ENCODE assay signal across 7 mouse cellular contexts in the genomic region with DNA sequence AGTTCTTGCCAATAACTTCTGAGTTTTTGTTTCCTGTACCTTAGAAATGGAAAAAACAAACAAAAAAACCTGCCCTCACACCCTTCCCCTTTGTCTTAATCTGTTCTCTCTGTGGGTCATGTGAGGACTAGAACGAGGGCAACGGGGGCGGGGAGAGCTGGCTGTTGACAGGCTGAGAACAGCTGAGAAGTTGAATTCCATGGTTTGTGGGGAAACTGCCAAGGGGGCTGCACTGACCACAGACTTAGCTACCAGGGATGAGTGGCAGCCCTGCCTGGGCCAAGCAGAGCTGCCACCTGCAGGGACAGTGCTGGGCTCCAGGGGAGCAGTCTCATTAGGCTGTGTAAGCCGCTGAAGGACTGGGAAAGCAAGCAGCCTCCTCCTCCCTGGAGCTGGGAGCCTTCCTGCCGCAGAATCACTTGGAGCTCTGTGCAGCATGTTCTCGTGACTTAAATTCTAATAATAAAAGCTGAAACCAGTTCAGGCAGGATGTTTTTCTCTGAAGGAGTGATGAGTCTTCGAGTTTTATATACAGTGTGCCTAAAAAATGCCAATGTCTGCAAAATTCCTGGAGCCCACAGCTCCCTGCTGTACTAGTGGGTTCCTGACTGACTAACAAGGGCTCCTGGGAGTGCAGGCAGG.
A peak's percentile ranks its signal among the peaks of the same experiment; 100 is the strongest.
DNase-seq lines count a peak whose midpoint lies in the region; ATAC-seq lines count a peak whose summit lies in the region.

No protein-coding gene starts in this region.

- no peak overlapping the region for H3K4me2 ChIP-seq in embryonic facial prominence, embryonic 15.5 days (replicated peaks)
- no peak overlapping the region for H3K4me2 ChIP-seq in limb, embryonic 11.5 days (ENCODE audit: low read depth, severe bottlenecking)
- no peak overlapping the region for H3K4me2 ChIP-seq in midbrain, embryonic 12.5 days (replicated peaks)
- H3K4me2 ChIP-seq in stomach, embryonic 16.5 days (ENCODE audit: low read depth, low read length), result no peak overlapping the region

- peaks cover 12% of the 10 kb centered on the region for H3K4me1 ChIP-seq in embryonic facial prominence, embryonic 15.5 days
- peaks cover 17% of the 10 kb centered on the region for H3K4me1 ChIP-seq in heart, embryonic 10.5 days
- peaks cover 5% of the 10 kb centered on the region; the same call in 1 of the 2 replicates for H3K4me1 ChIP-seq in limb, embryonic 11.5 days (ENCODE audit: control insufficient read depth, insufficient read depth, low read length)
- peaks cover 8% of the 10 kb centered on the region; the same call in 1 of the 2 replicates for H3K4me1 ChIP-seq in midbrain, embryonic 12.5 days
- peaks cover 15% of the 10 kb centered on the region for H3K4me1 ChIP-seq in stomach, embryonic 16.5 days (ENCODE audit: control insufficient read depth, insufficient read depth, low read length)

- H3K27me3 ChIP-seq in embryonic facial prominence, embryonic 15.5 days, result no peaks in the 10 kb centered on the region
- H3K27me3 ChIP-seq in heart, embryonic 10.5 days (ENCODE audit: insufficient read depth, poor library complexity, severe bottlenecking), result no peaks in the 10 kb centered on the region
- no peaks in the 10 kb centered on the region for H3K27me3 ChIP-seq in limb, embryonic 11.5 days (ENCODE audit: control insufficient read depth, insufficient read depth, low read length)
- no peaks in the 10 kb centered on the region for H3K27me3 ChIP-seq in midbrain, embryonic 12.5 days
- H3K27me3 ChIP-seq in stomach, embryonic 16.5 days (ENCODE audit: control insufficient read depth, insufficient read depth, low read length), result no peaks in the 10 kb centered on the region

- 17% methylated on average over 7 of the region's 7 CpGs for WGBS in embryonic facial prominence, embryonic 15.5 days
- WGBS in heart, embryonic 10.5 days, result 34% methylated on average over 7 of the region's 7 CpGs
- 63% methylated on average over 7 of the region's 7 CpGs for WGBS in limb, embryonic 11.5 days
- 23% methylated on average over 7 of the region's 7 CpGs for WGBS in midbrain, embryonic 12.5 days
- WGBS in stomach, embryonic 16.5 days, result 29% methylated on average over 7 of the region's 7 CpGs

- peaks cover 26% of the 10 kb centered on the region for H3K36me3 ChIP-seq in embryonic facial prominence, embryonic 15.5 days
- peaks cover 44% of the 10 kb centered on the region for H3K36me3 ChIP-seq in heart, embryonic 10.5 days
- no peaks in the 10 kb centered on the region for H3K36me3 ChIP-seq in limb, embryonic 11.5 days (ENCODE audit: control insufficient read depth, insufficient read depth, low read length)
- peaks cover 8% of the 10 kb centered on the region; the same call in 1 of the 2 replicates for H3K36me3 ChIP-seq in midbrain, embryonic 12.5 days
- H3K36me3 ChIP-seq in stomach, embryonic 16.5 days (ENCODE audit: control insufficient read depth, insufficient read depth, low read length), result peaks cover 14% of the 10 kb centered on the region; the same call in 1 of the 2 replicates

- H3K4me3 ChIP-seq in embryonic facial prominence, embryonic 15.5 days (replicated peaks), result no peak overlapping the region
- no peak overlapping the region for H3K4me3 ChIP-seq in heart, embryonic 10.5 days
- H3K4me3 ChIP-seq in limb, embryonic 11.5 days (ENCODE audit: low read depth, low read length), result no peak overlapping the region
- no peak overlapping the region for H3K4me3 ChIP-seq in midbrain, embryonic 12.5 days
- no peak overlapping the region for H3K4me3 ChIP-seq in stomach, embryonic 16.5 days (replicated peaks; ENCODE audit: low read length)

- peak overlapping the region; percentile 78 for H3K27ac ChIP-seq in embryonic facial prominence, embryonic 15.5 days (replicated peaks)
- peak overlapping the region; percentile 49 for H3K27ac ChIP-seq in heart, embryonic 10.5 days
- no peak overlapping the region for H3K27ac ChIP-seq in limb, embryonic 11.5 days (replicated peaks; ENCODE audit: low read depth, low read length)
- H3K27ac ChIP-seq in midbrain, embryonic 12.5 days (replicated peaks), result peak overlapping the region; percentile 36
- H3K27ac ChIP-seq in stomach, embryonic 16.5 days (ENCODE audit: low read length), result peak overlapping the region; percentile 60

- ATAC-seq in embryonic facial prominence, embryonic 15.5 days (ENCODE audit: insufficient number of reproducible peaks, low FRiP score, low TSS enrichment, low read depth), result peak; percentile 87
- ATAC-seq in limb, embryonic 11.5 days (ENCODE audit: insufficient number of reproducible peaks, low FRiP score, low TSS enrichment, low read depth), result 0 out of 2 replicates have a peak, but pooled peaks have one; percentile 36
- peak; percentile 88 for ATAC-seq in midbrain, embryonic 12.5 days (ENCODE audit: low FRiP score, low read depth)
- ATAC-seq in stomach, embryonic 16.5 days (ENCODE audit: insufficient read depth, low FRiP score), result peak; percentile 74; the same call in 1 of the 2 replicates

- no peak overlapping the region for H3K9ac ChIP-seq in embryonic facial prominence, embryonic 15.5 days
- no peak overlapping the region for H3K9ac ChIP-seq in limb, embryonic 11.5 days (ENCODE audit: low read length)
- H3K9ac ChIP-seq in midbrain, embryonic 12.5 days (replicated peaks), result no peak overlapping the region
- no peak overlapping the region for H3K9ac ChIP-seq in stomach, embryonic 16.5 days (ENCODE audit: low read length)

- H3K9me3 ChIP-seq in embryonic facial prominence, embryonic 15.5 days (replicated peaks), result no peaks in the 10 kb centered on the region
- H3K9me3 ChIP-seq in heart, embryonic 10.5 days, result no peaks in the 10 kb centered on the region
- H3K9me3 ChIP-seq in limb, embryonic 11.5 days (ENCODE audit: control insufficient read depth, low read length), result no peaks in the 10 kb centered on the region
- H3K9me3 ChIP-seq in midbrain, embryonic 12.5 days, result no peaks in the 10 kb centered on the region
- no peaks in the 10 kb centered on the region for H3K9me3 ChIP-seq in stomach, embryonic 16.5 days (replicated peaks; ENCODE audit: control insufficient read depth, low read length)

- DNase-seq in brain, embryonic 18.5 days (ENCODE audit: low read depth, low spot score), result peak; percentile 45
- DNase-seq in heart, embryonic 10.5 days (ENCODE audit: low spot score), result no peak
- peak; percentile 83 for DNase-seq in kidney, adult 9 months
- DNase-seq in limb, embryonic 11.5 days (ENCODE audit: low spot score), result peak; percentile 34

Comparison
In these comparisons a context has a peak if more than half of its experiments do, and no peak if none do; other contexts are left out.
1. ATAC-seq: peak in every context shown above with its lines; median percentile 88 in midbrain, embryonic 12.5 days; 87 in embryonic facial prominence, embryonic 15.5 days; 74 in stomach, embryonic 16.5 days; 36 in limb, embryonic 11.5 days.